Mouse (Mus musculus): ENCODE measurements around the gene Srp68.
"Not testable (repeated sequence)": the region's sequence is repeated elsewhere in the genome, so short reads cannot be mapped to it uniquely, and the experiment has no call there.

Gene Srp68

DNA sequence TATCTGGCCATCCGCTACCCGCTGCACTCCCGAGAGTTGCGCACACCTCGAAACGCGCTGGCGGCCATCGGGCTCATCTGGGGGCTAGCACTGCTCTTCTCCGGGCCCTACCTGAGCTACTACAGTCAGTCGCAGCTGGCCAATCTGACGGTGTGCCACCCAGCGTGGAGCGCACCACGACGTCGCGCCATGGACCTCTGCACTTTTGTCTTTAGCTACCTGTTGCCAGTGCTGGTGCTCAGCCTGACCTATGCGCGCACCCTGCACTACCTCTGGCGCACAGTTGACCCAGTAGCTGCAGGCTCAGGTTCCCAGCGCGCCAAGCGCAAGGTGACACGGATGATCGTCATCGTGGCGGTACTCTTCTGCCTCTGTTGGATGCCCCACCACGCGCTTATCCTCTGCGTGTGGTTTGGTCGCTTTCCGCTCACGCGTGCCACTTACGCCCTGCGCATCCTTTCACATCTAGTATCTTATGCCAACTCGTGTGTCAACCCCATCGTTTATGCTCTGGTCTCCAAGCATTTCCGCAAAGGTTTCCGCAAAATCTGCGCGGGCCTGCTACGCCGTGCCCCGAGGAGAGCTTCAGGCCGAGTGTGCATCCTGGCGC is 9.0 kb upstream of the Srp68 start:
- no peak for DNase-seq (ENCODE audit: low read depth, low spot score)

- DNase-seq (ENCODE audit: low read depth, low spot score), result no peak
These were observed 8.1 kb upstream of the Srp68 start for GRCm38 (mm10) chr11:116282089-116282488.

GRCm38 (mm10) chr11:116281671-116282070 is 7.7 kb upstream of the Srp68 start:
- no peak for DNase-seq (ENCODE audit: low read depth, low spot score)

DNA sequence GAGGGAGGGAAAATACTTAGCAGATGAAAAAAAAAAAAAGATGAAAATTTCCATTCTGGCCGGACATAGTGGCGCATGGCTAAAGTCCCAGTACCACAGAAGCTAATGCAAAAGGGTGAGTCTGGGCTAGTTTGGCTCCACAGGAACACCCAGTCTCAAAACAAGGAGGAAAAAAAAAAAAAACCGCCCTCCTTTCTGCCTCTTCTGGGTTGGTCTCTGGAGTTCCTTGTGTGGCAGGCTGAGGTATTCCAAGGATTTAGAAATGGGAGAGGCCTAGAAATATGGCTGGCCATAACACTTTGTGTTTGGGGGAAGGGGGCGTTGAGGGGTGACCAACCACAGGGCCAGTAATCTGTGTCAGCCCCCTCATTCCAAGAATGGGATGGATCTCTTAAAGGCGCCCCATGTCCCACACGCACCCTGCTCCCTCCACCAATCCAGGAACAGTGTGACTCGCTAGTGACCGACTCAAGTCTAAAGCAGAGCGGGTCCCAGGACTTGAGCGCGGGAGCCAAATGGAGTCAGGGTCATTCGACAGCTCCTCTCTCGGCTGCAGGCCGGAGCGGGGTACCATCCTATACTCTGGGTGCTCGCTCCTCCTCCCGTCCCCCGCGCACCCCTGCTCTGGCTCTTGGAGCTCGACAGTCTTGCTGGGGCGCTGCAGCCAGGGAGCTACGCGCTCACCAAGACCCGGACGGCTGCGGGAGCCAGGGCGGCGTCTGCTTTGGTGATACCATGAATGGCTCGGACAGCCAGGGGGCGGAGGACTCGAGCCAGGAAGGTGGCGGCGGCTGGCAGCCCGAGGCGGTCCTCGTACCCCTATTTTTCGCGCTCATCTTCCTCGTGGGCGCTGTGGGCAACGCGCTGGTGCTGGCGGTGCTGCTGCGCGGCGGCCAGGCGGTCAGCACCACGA is 7.0 kb upstream of the Srp68 start, which contains the start of gene Galr2:
Gene Galr2, plus strand, starts transcription at position 189 of the 913 bp plus-strand sequence.
- DNase-seq (ENCODE audit: low read depth, low spot score), result no peak

- not testable (repeated sequence) for DNase-seq (ENCODE audit: low read depth, low spot score)
These were observed 3.2 kb upstream of the Srp68 start for GRCm38 (mm10) chr11:116277184-116277583.

DNA sequence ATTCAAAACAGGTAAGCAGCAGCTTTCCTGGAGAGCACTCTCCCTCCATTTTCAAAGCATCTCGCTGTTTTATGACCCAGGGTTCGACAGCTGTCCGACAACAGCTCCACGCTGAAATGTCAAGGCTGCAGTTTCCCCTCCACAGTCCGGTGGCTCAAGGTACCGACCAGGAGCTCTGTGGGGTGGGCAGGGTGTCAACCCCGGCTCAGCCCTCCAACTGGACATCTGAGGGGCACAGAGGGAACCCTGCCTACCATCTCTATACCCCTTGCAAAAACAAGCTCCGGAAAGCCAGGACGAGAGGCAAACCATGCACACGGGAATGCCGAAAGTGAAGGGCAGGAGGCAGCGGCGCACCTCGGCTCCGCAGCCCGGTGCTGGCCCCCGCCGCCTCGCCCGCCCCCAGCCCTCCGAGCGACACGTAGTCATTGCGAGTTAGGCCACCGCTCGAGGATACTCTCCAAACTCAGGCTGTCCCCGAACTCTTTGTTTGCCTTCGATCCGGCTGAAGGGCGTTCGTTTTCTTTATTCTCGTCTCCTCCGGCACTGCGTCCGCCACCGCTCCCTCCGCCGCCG is 460 bp downstream of the Srp68 start:
- no peak for DNase-seq (ENCODE audit: low read depth, low spot score)

- DNase-seq (ENCODE audit: low read depth, low spot score), result no peak
These were observed 1.2 kb downstream of the Srp68 start for GRCm38 (mm10) chr11:116272589-116273468.

DNA sequence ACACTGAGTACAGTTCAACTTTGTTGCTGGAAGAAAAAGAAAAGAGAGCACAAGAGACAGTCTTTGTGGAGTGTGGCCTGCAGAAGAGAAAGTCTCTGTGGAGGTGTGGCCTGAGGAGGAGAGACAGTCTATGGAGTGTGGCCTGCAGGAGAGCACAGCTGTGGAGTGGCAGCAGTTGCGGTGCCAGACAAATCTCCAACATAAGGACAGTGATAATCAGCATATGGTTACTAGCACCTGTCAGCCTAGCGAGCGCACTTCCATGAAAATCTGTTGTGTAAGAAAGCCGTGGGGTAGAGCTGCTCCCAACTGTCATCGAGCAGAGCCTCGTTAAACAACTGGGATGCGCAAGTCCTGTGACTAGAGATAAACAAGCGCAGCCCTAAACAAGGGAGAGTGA is 4.5 kb downstream of the Srp68 start:
- DNase-seq (ENCODE audit: low read depth, low spot score), result no peak

- DNase-seq (ENCODE audit: low read depth, low spot score), result no peak
These were observed 5.7 kb downstream of the Srp68 start for GRCm38 (mm10) chr11:116268313-116268712.

DNA sequence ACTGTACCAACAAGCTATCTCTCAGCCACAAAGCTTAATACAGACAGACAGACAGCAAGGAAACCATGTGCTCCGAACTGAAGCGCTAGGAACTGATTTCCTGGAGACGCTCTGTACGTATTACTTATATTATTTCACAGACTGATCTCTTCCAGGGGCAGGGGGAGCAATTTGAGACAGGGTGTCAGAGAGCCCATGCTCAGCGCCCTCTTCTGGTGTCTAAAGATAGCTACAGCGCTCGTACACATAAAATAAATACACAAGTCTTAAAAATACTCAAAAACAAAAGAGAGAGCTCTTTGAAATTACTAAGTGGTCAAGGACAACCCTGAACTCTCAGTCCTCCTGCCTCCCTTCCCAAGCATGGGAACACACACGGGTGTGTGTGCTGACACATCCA is 6.4 kb downstream of the Srp68 start:
- DNase-seq (ENCODE audit: low read depth, low spot score), result peak; percentile 35

DNA sequence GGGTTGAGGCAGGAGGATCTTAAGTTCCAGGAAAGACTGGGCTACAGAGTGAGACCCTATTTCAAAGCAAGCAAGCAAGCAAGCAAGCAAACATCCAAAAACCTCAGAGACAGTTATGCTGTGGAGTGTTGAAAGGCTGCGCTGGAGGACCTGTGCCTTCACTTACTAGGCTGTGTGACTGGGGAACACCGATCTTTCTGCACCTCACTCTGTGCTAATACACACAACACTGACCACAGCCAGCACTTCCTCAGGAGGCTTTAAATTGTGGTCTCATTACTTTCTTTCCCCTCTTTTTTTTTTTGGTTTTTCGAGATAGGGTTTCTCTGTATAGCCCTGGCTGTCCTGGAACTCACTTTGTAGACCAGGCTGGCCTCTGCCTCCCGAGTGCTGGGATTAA is 8.2 kb downstream of the Srp68 start:
- no peak for DNase-seq (ENCODE audit: low read depth, low spot score)

GRCm38 (mm10) chr11:116265352-116265751 is 8.7 kb downstream of the Srp68 start:
- peak; percentile 29 for DNase-seq (ENCODE audit: low read depth, low spot score)

DNA sequence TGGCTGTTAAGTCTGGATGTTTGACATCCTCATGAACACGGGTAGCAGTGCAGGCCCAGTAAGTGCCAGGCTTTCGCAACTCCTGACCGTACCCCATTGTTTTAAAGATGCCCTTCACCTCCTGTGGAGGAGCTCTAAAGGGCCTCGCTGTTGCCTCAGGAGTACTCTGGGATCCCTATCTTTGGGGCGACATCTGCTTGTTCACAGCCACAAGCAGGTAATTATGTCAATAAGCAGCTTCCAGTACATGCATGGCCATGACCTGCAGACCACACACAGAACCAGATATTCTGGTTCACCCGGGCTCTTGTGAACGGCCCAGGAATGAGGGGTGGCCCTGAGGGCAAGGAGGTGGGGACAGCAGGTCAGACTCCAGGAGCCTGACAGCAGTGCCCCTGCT is 13.8 kb downstream of the Srp68 start:
- DNase-seq (ENCODE audit: low read depth, low spot score), result no peak

- no peak for DNase-seq (ENCODE audit: low read depth, low spot score)
These were observed 14.6 kb downstream of the Srp68 start for GRCm38 (mm10) chr11:116259461-116259860.

DNA sequence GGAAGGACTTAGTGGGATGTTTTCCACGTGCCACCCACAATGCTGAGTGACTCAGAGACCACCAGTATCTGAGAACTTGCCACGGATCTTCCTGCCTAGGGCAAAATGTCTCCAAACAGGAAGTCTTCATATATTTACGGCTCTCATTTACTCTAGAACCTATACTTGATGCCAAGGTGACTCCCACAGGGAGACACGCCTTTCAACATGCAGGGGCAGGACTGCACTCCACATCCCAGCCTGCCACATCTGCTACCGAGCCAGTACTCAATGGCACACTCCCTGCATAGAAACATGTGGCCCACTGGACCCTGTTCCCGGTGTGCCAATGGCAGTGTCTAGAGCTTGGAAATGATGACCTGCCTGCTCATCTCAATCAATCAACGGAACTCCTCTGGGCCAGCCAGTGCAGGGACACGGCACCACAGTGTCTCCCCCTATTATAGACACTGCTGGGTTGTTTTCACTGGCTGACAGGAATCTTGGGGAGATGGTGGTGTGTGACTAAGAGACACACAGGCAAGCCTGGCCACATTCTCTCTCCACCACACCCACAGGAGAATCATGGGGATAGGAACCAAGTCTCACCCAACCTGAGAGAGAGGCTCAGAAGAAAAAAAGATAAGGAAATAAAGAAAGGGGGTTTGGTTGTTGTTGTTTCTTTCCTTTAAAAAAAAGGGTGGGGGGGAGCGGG is 17.9 kb downstream of the Srp68 start:
- no peak for DNase-seq (ENCODE audit: low read depth, low spot score)

- peak; percentile 50 for DNase-seq (ENCODE audit: low read depth, low spot score)
These were observed 18.7 kb downstream of the Srp68 start for GRCm38 (mm10) chr11:116255090-116255981.

DNA sequence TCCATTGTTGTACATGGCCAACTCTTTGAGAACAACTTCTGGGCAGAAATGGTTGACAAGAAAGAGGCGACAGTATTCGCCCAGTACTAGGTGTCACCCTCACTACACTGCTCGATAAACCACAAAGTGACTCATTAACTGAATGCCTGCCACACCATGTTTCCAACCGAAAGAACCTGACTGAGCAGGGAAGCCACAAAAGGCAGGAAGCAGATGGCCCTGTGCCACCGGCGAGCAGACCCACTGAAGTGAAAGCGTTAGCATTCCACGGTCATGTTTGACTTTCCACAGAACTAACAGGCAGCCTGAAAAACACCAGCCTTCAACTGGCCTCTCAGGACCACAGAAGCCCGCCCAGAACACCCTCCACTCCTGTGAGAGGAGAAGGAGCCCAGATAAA is 19.4 kb downstream of the Srp68 start:
- DNase-seq (ENCODE audit: low read depth, low spot score), result peak; percentile 55

DNA sequence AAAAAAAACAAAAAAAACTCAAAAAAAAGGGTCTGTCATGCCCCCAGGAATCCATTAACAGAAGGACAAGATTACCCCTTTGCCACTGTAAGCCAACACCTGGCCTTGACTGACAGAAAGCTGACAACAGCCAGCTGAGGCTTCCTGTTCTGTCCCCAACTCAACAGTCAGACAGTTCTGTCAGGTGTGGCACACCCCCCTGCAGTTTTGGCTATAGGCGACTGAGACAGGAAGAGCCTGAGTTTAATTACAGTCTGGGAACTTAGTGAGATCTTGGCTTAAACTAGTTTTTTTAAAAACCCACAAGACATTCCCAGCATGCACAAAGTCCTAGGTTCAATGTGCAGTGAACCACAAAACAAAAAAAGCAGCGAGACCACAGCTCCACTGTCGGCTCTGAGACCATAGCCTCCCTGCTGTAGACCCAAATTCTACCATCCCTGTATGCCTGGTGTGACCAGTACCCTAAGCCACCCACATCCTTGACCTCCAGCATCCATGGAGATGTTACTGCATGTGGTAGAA is 20.9 kb downstream of the Srp68 start:
- DNase-seq (ENCODE audit: low read depth, low spot score), result no peak

DNA sequence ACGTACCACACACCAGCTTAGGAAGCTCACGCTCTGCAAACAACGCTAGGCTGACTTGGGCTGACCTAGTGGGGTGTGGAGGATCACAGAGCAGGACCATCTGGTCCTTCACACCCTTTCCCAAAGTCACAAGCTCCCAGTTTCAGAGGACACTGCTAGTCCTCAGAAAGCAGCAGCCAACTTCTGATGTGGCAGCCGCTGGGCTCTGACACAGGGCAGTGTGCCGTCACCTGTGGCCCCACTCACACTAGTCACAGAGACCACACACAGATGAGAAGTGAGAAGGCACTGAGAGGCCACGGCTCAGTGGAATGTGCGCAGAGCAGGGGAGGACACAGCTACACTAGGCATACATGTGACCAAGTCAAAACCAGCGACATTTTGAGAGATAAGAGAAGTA is 23.1 kb downstream of the Srp68 start:
- no peak for DNase-seq (ENCODE audit: low read depth, low spot score)

All from CD4-positive, CD25-positive, alpha-beta regulatory T cell, adult 2 months (primary cell).